Mouse (Mus musculus): ENCODE data around the gene Rnls.

DNA sequence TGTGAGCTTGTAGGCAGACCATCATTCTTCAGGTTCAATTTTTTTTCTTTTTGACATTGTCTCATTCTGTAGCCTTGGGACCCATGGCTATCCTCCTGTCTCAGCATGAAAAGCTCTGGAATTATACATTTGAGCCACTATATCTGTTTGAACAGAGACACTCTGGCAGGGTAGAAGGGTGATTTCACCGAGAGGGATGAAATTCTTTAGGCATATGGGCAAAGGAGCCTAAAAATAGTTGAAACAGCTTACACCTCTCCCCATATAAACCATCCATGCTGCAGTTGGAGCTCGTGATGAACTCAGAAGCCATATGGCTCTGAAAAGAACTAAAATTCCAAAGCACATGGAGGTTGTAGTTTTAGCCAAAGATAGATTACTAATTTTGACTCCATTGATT, 151.7 kb downstream of the Rnls start:
- no peak for TF ChIP-seq CTCF (IDR thresholded peaks at IDR 0.05; ENCODE audit: low read depth)
- no peak for TF ChIP-seq EP300 (IDR thresholded peaks at IDR 0.05; ENCODE audit: low read depth)
